Mouse (Mus musculus) gastrocnemius, postnatal 14 days (tissue): ENCODE results near the gene Adgrg7. TPM values are rescaled to one million over a fixed set of nuclear protein-coding genes. Genes with fewer than 3 reads are reported as not detected.

Source experiments
- DNase-seq: peaks from one replicate; pipeline ENCODE4 v3.0.0; 2021; ENCODE audit warnings: mixed read lengths
- intact Hi-C: fragments of 180-260 bp; cut with DNase I; formaldehyde crosslinking; loops from one replicate; pipeline ENCODE4 v1.15.1; 2025; ENCODE audit warnings: low total_unique reads
- total RNA-seq, 2 experiments: library from RNA; stranded (reverse); gene quantifications; 2 replicates each; pipeline ENCODE4 v1.2.3; 2021

Adgrg7 gene
- total RNA-seq, 2 experiments from 2014 or later, result not detected

DNA sequence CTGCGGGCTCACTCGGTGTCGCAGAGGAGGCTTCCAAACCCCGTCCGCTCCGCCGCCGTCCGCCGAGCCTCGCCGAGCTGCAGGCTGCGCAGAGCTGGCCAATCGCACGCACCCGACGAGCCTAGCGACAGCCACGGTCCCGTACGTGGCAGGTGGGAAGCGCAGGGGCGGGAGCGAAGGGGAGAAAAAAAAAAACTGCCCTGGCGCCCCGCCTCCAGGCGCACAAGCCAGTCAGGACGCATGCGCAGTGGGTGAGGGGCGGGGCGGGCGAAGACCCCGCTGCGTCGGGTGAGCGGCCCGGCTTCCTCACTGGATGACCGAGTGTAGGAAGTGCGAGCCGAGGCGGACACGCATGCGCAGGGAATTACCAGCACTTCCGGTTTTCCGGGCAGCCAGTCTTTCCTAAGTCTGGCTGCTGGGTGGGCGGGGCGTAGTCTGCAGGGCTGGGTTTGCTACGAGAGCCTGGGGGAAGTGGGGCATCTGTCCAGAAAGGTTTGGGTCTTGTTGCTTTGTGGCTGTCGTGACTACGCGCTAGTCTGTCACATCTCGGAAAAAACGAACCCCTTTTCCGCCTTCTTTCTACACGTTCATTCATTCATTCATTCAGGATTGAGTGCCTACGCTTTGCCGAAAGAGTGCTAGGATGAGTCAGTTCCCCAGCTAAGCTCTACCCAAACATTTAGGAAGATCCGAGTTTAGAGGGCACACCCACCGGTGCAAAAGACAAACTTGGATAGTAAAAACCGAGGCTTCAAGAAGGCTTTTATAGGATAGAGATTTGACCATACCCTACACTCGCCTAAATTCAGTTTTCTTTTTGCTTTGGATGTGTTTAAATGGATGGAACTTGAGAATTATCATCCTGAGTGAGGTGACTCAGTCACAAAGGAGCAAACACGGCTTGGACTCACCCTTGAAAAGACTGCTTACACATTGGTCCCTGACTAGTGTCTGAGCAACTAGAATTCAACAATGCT lies 78.1 kb downstream of the Adgrg7 start, which contains the start of gene Tfg:
Gene Tfg (minus strand): TSS at position 227 of the 977 bp plus-strand sequence.
- peak; percentile 100 for DNase-seq
- intact Hi-C loops, result no loop called here

DNA sequence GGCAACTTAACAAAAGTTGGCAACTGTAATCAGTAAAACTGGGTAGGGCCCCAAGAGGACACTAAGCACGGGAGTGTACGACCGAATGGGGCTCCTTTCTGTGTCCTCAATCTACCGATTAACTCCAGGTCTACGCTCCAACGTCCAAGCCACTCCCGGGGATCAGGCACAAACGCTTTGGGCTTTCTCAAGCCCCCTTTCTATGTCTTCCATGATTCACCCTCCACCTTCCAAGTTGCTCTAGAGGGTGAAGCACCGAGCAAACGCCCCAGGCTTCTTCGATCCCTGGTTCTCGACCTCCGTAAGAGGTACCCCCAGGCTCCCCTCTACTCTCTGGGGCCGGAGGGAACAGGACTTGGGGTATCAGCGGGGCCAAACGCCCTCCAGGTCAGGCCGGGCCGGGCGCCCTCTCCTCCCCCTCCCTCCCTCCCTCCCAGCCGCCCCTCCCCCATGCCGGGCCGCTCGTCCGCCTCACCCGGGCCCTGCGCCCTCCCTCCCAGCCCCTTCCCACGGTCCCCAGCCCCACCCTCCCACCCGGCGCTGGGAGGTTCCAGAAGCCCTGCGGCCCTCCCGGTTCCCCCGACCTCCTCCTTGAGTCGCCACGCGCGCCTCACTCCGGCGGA lies 79.0 kb downstream of the Adgrg7 start:
- DNase-seq, result peak; percentile 10
- intact Hi-C loops, result no loop called here

DNA sequence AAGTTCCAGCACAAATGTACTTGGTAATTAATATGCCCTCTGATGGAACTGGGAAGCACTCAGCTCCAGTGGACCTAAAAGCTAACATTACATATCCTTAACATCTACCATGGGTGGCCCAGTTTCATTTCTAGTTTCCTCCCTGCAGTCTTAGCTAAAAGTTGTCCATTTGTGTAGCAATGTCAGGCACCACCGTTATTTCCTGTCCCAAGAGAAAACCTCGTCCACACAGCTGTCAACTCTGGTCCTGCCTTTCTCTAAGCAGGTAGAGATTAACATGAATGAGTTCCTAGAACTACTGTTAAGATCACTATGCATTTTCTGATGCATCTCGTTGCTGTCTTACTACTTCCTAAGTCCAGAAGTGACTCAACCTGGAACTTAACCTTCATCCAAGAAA lies 80.0 kb downstream of the Adgrg7 start:
- intact Hi-C loops, result no loop called here
- DNase-seq, result no peak

DNA sequence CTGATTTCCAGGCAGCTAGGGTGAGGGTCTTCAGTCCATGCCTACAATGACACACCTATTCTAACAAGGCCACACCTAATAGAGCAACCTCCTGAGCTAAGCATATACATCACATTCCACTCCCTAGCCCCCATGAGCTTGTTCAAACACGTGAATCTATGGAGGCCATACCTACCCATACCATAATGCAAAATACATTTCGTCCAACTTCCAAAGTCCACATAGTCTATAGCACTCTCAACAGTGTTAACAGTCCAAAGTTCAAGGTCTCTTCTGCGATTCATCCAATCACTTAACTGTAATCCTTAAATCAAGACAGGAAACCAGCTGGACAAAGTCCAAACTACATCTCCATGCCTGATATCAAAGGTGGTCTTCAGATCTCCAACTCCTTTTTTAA lies 85.6 kb downstream of the Adgrg7 start:
- DNase-seq, result no peak
- intact Hi-C loops, result no loop called here

GRCm38 (mm10) chr16:56705731-56706130 lies 89.9 kb downstream of the Adgrg7 start:
- no peak for DNase-seq
- intact Hi-C loops, result no loop called here

DNA sequence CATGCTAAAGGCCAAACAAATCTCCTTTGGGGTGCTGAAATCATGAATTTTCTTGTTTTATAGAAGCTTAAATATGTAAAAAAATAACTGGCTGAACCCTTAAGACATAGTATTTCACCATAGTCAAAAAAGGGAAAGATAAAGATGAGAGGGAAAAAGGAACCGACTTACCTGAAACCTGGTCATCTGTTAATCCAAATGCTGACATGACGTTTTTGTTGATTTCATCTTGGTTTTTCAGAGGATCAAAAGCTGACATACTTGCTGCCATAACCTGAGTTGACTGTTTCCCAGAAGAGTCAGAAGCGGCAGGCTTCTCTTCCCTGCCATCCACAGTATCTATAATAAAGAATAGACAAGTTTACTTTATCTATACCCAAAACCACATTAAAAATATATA lies 94.8 kb downstream of the Adgrg7 start:
- DNase-seq, result no peak
- intact Hi-C loops, result no loop called here

GRCm38 (mm10) chr16:56696448-56696847 lies 99.2 kb downstream of the Adgrg7 start:
- intact Hi-C loops, result no loop called here
- no peak for DNase-seq

DNA sequence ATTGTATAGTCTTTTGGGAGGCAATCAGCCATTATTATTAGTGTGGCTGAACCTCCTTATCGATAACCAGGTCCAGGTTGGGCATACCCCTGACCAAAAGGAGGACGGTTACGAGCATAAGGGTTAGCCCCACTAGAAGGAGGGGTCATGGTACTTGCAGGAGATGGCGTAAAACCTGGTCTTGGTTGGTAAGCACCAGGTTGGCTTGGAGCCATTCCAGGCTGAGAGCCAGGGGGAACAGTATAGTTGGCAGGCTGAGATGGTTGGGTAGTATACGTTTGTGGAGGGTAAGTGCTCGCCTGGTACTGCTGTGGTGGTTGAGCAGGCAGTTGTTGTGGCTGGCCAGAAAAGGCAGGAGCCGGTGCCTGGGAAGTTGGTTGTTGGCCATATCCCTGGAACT lies 104.9 kb downstream of the Adgrg7 start:
- intact Hi-C loops, result no loop called here

DNA sequence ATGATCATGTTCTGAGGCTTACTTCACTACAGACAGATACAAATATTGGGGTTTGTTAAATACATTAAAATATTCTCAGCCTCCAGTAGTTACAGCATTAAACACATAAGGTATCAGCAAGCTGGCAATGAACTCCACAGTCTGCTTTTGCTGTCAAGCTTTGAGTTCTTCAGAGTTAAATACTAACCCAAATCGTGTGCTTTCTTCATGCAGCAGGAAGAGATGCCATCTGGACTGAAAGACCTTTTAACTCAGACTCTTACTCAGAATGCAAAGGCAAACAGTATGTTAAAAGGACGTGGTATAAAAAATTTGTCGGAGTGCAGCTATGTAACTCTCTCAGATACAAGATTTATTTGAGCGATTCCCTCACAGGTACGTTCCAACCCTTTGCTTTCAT lies 108.9 kb downstream of the Adgrg7 start:
- intact Hi-C loops, result no loop called here
- DNase-seq, result no peak

More for the DNA sequence above, 104.9 kb downstream of the Adgrg7 start:
- DNase-seq, result no peak

DNA sequence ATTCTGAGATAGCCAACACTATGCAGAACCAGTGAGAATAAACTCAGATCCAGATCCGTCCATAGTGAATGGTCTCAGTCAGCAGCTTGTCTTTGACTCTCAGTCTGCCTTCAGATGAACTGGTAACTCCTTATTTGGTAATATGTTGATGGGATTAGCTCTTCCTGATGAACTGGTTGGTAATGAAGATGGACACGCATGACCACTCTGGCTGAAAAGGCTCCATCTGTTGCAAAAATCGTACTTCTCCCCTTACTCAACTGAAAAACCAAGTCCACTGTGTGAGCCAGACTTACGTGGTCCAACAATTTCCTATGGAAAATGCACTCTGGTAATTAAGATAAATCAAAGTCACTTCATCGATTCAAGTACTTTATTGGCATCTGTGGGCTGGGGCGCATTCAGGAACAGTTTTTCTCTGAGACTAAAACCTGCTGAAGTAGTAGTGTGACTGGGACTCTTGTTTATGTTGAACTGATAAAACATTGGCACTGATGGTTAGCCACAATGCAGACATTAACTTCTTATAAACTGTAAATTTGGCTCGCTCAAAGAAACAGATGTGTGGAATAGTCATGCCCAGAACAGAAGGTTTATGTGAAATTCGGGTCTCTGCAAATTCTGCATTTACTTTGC lies 114.5 kb downstream of the Adgrg7 start:
- intact Hi-C loops, result no loop called here
- DNase-seq, result no peak

GRCm38 (mm10) chr16:56677146-56677545 lies 118.5 kb downstream of the Adgrg7 start:
- intact Hi-C loops, result no loop called here
- DNase-seq, result no peak

Other genes with a start within 250 kb of the Adgrg7 start
- gene Tfg, start 78.4 kb downstream of the Adgrg7 start, total RNA-seq, result 10 to 100 TPM; 41.9 to 48.8 TPM
- 1 to 10 TPM; 7.6 to 9.2 TPM for gene Tmem45a, start 90.3 kb upstream of the Adgrg7 start, total RNA-seq
- not detected for gene Lnp1, start 132.2 kb upstream of the Adgrg7 start, total RNA-seq